Mouse (Mus musculus) liver, embryonic 13.5 days (tissue): ENCODE measurements around the gene St3gal5. TPM values are rescaled to one million over a fixed set of nuclear protein-coding genes. Genes with fewer than 3 reads are reported as not detected.

Experiments
- ATAC-seq: fragments of 200-750 bp; cut with Nextera tagmentation; 2 replicates; pipeline ENCODE4 v1.8.0; 2017; ENCODE audit warnings: low read depth, mild to moderate bottlenecking, moderate number of reproducible peaks, moderate library complexity
- DNase-seq: peaks from one replicate; pipeline ENCODE4 v3.0.0; 2022
- H3K27ac ChIP-seq: fragments of 300-500 bp; sonication (generic); 2 replicates; pipeline ENCODE4 v1.5.1; 2015; ENCODE audit warnings: moderate library complexity, mild to moderate bottlenecking, inconsistent platforms
- H3K27me3 ChIP-seq: fragments of 300-500 bp; sonication (generic); 2 replicates; pipeline ENCODE4 v1.6.1; 2015; ENCODE audit warnings: mild to moderate bottlenecking, inconsistent platforms
- H3K36me3 ChIP-seq: fragments of 300-500 bp; sonication (generic); 2 replicates; pipeline ENCODE4 v1.6.1; 2015; ENCODE audit warnings: mild to moderate bottlenecking, inconsistent platforms
- H3K4me1 ChIP-seq: fragments of 300-500 bp; sonication (generic); replicated peaks from 2 replicates; pipeline ENCODE4 v1.6.1; 2015; ENCODE audit warnings: inconsistent platforms
- H3K4me2 ChIP-seq: fragments of 300-500 bp; sonication (generic); 2 replicates; pipeline ENCODE4 v1.6.1; 2015; ENCODE audit warnings: inconsistent platforms, mild to moderate bottlenecking, moderate library complexity
- H3K4me3 ChIP-seq: fragments of 300-500 bp; sonication (generic); replicated peaks from 2 replicates; pipeline ENCODE4 v1.5.1; 2015; ENCODE audit warnings: mild to moderate bottlenecking, inconsistent platforms
- H3K9ac ChIP-seq: fragments of 300-500 bp; sonication (generic); 2 replicates; pipeline ENCODE4 v1.6.1; 2015; ENCODE audit warnings: mild to moderate bottlenecking, inconsistent platforms
- H3K9me3 ChIP-seq: fragments of 300-500 bp; sonication (generic); replicated peaks from 2 replicates; pipeline ENCODE4 v1.6.1; 2016; ENCODE audit warnings: inconsistent platforms
- WGBS: fragments of 180-500 bp; shearing (Covaris S2); methylation state at CpG from one replicate; pipeline ENCODE4 v1.1.7; 2015; ENCODE audit not compliant: insufficient replicate concordance; 5-methylcytosine and 5-hydroxymethylcytosine counted together
- polyA plus RNA-seq: library from polyadenylated mRNA; unstranded; fragments of >200 nt; fragmentation: Nextera tagmentation; extraction: Ambion mirVana; gene quantifications from 2 replicates; pipeline ENCODE4 v1.2.1, GENCODE M21; 2015

The St3gal5 gene
- polyA plus RNA-seq, 1 experiment from 2014 or later: 179 TPM

DNA sequence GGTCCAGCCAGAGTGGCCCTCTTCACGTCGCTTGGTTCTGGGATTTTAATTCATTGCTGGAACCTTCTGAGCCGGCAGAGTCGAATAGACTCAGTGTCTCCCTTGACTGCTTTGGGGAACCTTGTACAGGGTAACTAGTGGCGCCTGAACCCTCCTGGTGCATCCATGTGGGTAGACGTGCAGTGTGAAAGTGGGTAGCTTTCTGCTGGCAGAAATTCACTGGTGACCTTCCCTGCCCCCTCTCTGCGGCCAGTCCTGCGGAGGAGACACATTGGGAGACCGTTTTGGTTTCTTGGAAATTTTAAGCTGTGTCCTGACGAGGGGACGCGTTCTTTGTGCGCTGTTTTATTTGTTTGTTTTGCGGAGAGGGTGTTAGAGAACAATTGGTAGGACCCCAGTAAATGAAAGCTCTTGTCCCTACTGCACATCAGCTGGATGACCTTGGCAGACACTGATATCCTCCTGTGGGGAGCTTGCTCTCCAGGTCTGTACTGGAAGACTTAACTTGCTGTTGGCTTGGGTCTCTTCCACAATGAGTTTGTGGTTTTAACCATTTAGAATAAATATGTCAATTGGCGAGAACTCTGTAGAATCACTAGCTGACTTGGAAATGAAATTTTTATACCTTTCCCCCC lies 746 bp downstream of the St3gal5 start:
- ATAC-seq: no peak

DNA sequence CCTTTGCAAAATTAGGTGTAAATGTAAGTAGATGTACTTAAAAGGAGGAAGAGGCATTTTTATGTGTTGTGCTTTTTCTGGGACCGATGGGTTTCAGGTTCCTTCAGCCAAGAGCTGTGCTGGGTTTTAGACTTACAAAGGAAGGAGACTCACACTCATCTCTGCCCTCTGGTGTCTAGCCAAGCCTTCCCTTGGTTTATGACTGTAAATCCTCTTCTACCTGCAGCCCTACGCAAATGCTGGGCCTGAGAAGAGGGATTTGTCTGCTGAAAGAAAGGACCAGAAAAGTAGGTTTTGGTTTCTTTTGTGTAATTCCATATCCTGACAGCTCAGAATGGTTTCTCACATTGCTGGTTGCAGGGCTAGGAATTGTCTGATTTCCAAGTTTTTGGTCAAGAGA lies 1.3 kb downstream of the St3gal5 start:
- peak overlapping the region; percentile 99 for H3K27ac ChIP-seq
- H3K9ac ChIP-seq: peak overlapping the region; percentile 99
- ATAC-seq: no peak
- peak overlapping the region; percentile 82 for H3K4me2 ChIP-seq
- no peak for DNase-seq
- peak overlapping the region; percentile 97 for H3K4me3 ChIP-seq
- 16% methylated on average over 2 of the region's 2 CpGs for WGBS
- peaks cover 66% of the 10 kb centered on the region for H3K4me1 ChIP-seq
- no peaks in the 10 kb centered on the region for H3K27me3 ChIP-seq
- peaks cover 8% of the 10 kb centered on the region for H3K36me3 ChIP-seq
- H3K9me3 ChIP-seq: no peaks in the 10 kb centered on the region

More for the DNA sequence above, 746 bp downstream of the St3gal5 start:
- H3K9ac ChIP-seq: peak overlapping the region; percentile 99
- no peaks in the 10 kb centered on the region for H3K9me3 ChIP-seq
- H3K27me3 ChIP-seq: no peaks in the 10 kb centered on the region
- peak overlapping the region; percentile 99 for H3K27ac ChIP-seq
- DNase-seq: no peak
- peaks cover 4% of the 10 kb centered on the region; the same call in 1 of the 2 replicates for H3K36me3 ChIP-seq
- under 1% methylated on average over 15 of the region's 15 CpGs for WGBS
- peak overlapping the region; percentile 82 for H3K4me2 ChIP-seq
- peak overlapping the region; percentile 97 for H3K4me3 ChIP-seq
- H3K4me1 ChIP-seq: peaks cover 60% of the 10 kb centered on the region

GRCm38 (mm10) chr6:72099281-72099680 lies 1.9 kb downstream of the St3gal5 start:
- DNase-seq (no peak), ATAC-seq (peak; percentile 7; the same call in 1 of the 2 replicates)
- no peaks in the 10 kb centered on the region for H3K9me3 ChIP-seq
- WGBS: 25% methylated on average over 3 of the region's 3 CpGs
- peak overlapping the region; percentile 82 for H3K4me2 ChIP-seq
- peaks cover 11% of the 10 kb centered on the region for H3K36me3 ChIP-seq
- no peaks in the 10 kb centered on the region for H3K27me3 ChIP-seq
- peak overlapping the region; percentile 97 for H3K4me3 ChIP-seq
- peak overlapping the region; percentile 99 for H3K9ac ChIP-seq
- H3K27ac ChIP-seq: peak overlapping the region; percentile 99
- H3K4me1 ChIP-seq: peaks cover 72% of the 10 kb centered on the region

DNA sequence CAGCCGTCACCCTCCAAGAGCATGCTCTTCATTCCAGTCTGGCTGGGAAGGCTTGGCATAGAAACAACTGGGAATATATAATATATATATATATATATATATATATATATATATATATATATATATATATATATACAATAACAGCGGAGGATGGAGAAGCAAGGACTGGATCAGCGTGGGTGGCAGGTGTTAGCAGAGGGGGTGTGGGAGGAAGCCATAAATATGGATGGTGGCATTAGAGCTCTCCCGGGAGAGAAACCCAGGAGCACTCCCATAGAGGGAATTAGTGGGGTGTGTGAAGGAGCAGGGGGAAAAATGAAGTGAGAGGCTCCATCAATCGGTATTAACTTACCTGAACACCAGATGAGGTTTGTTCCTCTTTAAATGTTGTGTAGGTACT lies 2.8 kb downstream of the St3gal5 start:
- peak overlapping the region; percentile 99 for H3K27ac ChIP-seq
- H3K4me1 ChIP-seq: peaks cover 79% of the 10 kb centered on the region
- peak overlapping the region; percentile 82 for H3K4me2 ChIP-seq
- 69% methylated on average over 5 of the region's 5 CpGs for WGBS
- H3K36me3 ChIP-seq: peaks cover 11% of the 10 kb centered on the region
- peak overlapping the region; percentile 97 for H3K4me3 ChIP-seq
- no peaks in the 10 kb centered on the region for H3K9me3 ChIP-seq
- no peaks in the 10 kb centered on the region for H3K27me3 ChIP-seq
- H3K9ac ChIP-seq: peak overlapping the region; percentile 99
- no peak for DNase-seq
- ATAC-seq: no peak

GRCm38 (mm10) chr6:72100939-72101338 lies 3.5 kb downstream of the St3gal5 start:
- Histone ChIP-seq H3K9me3 (no peaks in the 10 kb centered on the region), H3K27me3 (no peaks in the 10 kb centered on the region), H3K4me3 (peak overlapping the region; percentile 97), H3K36me3 (peaks cover 18% of the 10 kb centered on the region), H3K4me2 (peak overlapping the region; percentile 82), H3K27ac (peak overlapping the region; percentile 99), H3K9ac (peak overlapping the region; percentile 99), H3K4me1 (peaks cover 79% of the 10 kb centered on the region)
- WGBS: 34% methylated on average over 8 of the region's 8 CpGs
- no peak for ATAC-seq
- no peak for DNase-seq

DNA sequence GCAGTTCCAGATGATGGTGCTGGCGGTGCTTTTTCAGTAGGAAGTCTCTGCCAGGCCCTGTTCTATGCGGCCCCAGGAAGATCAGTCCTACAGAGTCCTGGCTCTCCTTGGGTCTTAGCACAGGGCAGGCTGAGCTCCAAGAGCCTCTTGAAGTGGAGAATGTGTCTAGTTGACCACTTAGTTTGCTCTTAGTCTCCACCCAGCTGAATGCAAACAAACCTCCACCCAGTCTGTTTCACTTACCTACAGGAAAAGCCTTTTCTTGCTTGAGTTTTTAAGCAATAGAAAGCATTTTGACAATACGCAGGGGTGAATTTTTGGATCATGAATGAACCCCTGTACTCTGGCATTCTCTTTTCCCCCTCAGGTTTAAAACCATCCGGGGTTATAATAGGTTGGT lies 4.0 kb downstream of the St3gal5 start:
- peak overlapping the region; percentile 82 for H3K4me2 ChIP-seq
- 41% methylated on average over 4 of the region's 4 CpGs for WGBS
- H3K4me1 ChIP-seq: peaks cover 79% of the 10 kb centered on the region
- H3K27ac ChIP-seq: peak overlapping the region; percentile 99
- DNase-seq: no peak
- H3K9ac ChIP-seq: peak overlapping the region; percentile 99
- no peaks in the 10 kb centered on the region for H3K9me3 ChIP-seq
- peak overlapping the region; percentile 97 for H3K4me3 ChIP-seq
- no peak for ATAC-seq
- no peaks in the 10 kb centered on the region for H3K27me3 ChIP-seq
- H3K36me3 ChIP-seq: peaks cover 22% of the 10 kb centered on the region

- no peaks in the 10 kb centered on the region for H3K27me3 ChIP-seq
- DNase-seq: peak; percentile 85
- no peaks in the 10 kb centered on the region for H3K9me3 ChIP-seq
- ATAC-seq: peak; percentile 55
- peak overlapping the region; percentile 99 for H3K27ac ChIP-seq
- H3K36me3 ChIP-seq: peaks cover 29% of the 10 kb centered on the region
- H3K9ac ChIP-seq: peak overlapping the region; percentile 99
- 13% methylated on average over 5 of the region's 5 CpGs for WGBS
- peaks cover 79% of the 10 kb centered on the region for H3K4me1 ChIP-seq
- H3K4me3 ChIP-seq: peak overlapping the region; percentile 97
- peak overlapping the region; percentile 82 for H3K4me2 ChIP-seq
Observed at GRCm38 (mm10) chr6:72102066-72102465, 4.7 kb downstream of the St3gal5 start.

DNA sequence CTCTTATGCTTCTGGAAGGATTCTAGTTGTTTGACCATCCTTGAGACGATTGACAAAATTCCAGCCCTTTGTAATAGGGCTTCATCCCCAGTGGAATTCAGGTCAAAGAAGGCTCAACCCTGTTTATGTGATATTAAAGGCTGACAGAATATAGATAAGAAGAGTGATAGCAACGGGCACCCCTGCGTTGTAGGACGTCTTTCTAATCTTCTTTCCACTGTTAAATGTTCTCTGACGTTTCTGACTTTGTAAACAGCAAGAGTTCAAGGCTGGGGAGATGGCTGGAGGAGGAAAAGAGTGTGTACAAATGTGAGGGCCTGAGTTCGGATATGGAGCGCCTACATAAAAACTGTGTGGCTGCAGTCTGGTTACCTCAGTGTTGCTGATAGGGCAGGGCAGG lies 7.1 kb downstream of the St3gal5 start:
- Histone ChIP-seq H3K4me1 (peaks cover 97% of the 10 kb centered on the region), H3K9ac (peak overlapping the region; percentile 99), H3K36me3 (peaks cover 32% of the 10 kb centered on the region), H3K4me3 (peak overlapping the region; percentile 29), H3K27ac (peak overlapping the region; percentile 99), H3K27me3 (no peaks in the 10 kb centered on the region), H3K9me3 (no peaks in the 10 kb centered on the region), H3K4me2 (peak overlapping the region; percentile 82)
- 16% methylated on average over 7 of the region's 7 CpGs for WGBS
- ATAC-seq (peak; percentile 10; the same call in 1 of the 2 replicates), DNase-seq (peak; percentile 50)

- Histone ChIP-seq H3K4me3 (peak overlapping the region; percentile 39), H3K27ac (peak overlapping the region; percentile 99)
- DNase-seq: peak; percentile 86
Observed at GRCm38 (mm10) chr6:72108941-72109892, 11.8 kb downstream of the St3gal5 start.

DNA sequence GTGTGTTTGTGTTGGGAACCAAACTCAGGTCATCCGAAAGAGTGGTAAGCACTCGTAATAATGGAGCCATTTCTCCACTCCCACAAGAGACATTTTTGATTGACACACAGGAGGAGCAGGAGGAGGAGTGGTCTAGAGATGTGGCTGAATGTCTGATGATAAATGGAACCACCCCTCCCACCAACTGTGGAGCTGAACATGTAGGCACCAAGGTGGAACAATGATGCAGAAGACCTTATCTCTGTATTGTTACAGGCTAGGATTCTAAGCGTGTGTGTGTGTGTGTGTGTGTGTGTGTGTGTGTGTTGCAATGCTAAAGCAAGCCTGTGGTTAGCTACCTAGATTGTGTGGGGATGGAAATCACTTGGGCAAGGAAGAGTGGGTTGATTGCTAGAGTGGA lies 13.2 kb downstream of the St3gal5 start:
- Histone ChIP-seq H3K9me3 (no peaks in the 10 kb centered on the region), H3K4me2 (peak overlapping the region; percentile 82), H3K4me1 (peaks cover 96% of the 10 kb centered on the region), H3K4me3 (peak overlapping the region; percentile 39), H3K27me3 (no peaks in the 10 kb centered on the region), H3K36me3 (peaks cover 47% of the 10 kb centered on the region), H3K27ac (peak overlapping the region; percentile 99), H3K9ac (peak overlapping the region; percentile 69)
- 33% methylated on average over 3 of the region's 3 CpGs for WGBS
- ATAC-seq (peak; percentile 58), DNase-seq (peak; percentile 54)

More at GRCm38 (mm10) chr6:72108941-72109892, 11.8 kb downstream of the St3gal5 start:
- no peaks in the 10 kb centered on the region for H3K9me3 ChIP-seq
- peak; percentile 91 for ATAC-seq
- WGBS: 28% methylated on average over 14 of the region's 14 CpGs
- no peaks in the 10 kb centered on the region for H3K27me3 ChIP-seq
- H3K4me1 ChIP-seq: peaks cover 96% of the 10 kb centered on the region
- peak overlapping the region; percentile 69 for H3K9ac ChIP-seq
- H3K4me2 ChIP-seq: peak overlapping the region; percentile 82
- H3K36me3 ChIP-seq: peaks cover 37% of the 10 kb centered on the region

- peak overlapping the region; percentile 34; the same call in 1 of the 2 replicates for H3K27ac ChIP-seq
- WGBS: 79% methylated on average over 6 of the region's 6 CpGs
- no peaks in the 10 kb centered on the region for H3K9me3 ChIP-seq
- H3K9ac ChIP-seq: no peak overlapping the region
- DNase-seq (no peak), ATAC-seq (no peak)
- peaks cover 46% of the 10 kb centered on the region for H3K36me3 ChIP-seq
- H3K4me1 ChIP-seq: peaks cover 95% of the 10 kb centered on the region
- no peak overlapping the region for H3K4me2 ChIP-seq
- no peaks in the 10 kb centered on the region for H3K27me3 ChIP-seq
- no peak overlapping the region for H3K4me3 ChIP-seq
Observed at GRCm38 (mm10) chr6:72112575-72112974, 15.2 kb downstream of the St3gal5 start.
